Mouse (Mus musculus): ENCODE results near the gene Cacna2d3. TPM values are rescaled to one million over a fixed set of nuclear protein-coding genes. Genes with fewer than 3 reads are reported as not detected.
A peak's percentile ranks its signal among the peaks of the same experiment; 100 is the strongest.

Gene Cacna2d3
- polyA plus RNA-seq, 1 experiment from 2014 or later: 36.5 TPM

DNA sequence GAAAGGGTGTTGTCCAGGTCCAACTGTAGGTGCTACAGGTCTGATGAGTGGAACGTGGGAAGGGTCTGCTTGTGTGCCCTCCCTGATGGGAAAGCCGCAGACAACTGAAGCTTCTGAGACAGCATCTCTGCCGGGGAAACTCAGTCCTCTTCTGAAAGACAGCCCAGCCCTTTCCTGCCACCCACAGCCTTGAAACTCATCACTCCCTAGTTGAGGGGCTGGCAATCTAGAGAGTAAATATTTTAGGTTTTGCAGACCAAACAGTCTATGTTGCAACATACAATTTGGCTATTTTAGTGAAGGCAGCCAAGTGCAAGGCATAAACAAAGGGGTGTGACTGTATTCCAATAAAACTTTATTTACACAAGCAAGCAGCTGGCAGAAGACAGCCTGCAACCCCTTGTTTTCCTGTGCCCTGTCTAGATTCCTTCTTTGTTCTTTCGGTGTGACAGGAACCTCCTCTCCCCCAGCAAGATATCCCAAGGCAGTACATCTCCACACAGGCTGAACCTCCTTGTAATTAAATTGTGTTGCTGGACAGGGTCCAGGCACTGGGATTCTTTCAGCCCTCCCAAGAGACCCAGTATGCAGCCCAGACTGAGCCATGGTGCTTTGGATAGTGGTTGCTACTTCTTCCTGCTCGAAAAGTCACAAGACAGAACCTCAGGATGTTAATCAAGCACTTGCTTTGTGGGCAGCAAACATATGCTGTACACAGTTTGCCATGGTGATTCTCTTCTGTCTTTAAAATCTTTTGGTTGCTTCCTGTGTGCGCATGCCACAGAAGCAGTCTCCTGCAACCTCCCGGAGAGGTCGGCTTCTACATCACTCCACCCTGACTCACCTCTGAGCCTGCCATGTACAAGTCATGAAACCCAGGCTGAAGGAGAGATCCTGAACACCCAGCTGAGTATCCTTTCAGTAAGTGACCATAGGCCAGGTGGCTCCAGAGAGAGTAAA is 317.5 kb downstream of the Cacna2d3 start:
- no peak overlapping the region for H3K4me2 ChIP-seq (replicated peaks)
- no peaks in the 10 kb centered on the region for H3K9me3 ChIP-seq (replicated peaks)
- ATAC-seq (ENCODE audit: low FRiP score): no peak
- H3K27ac ChIP-seq: no peak overlapping the region
- 74% methylated on average over 8 of the region's 8 CpGs for WGBS
- no peak overlapping the region for H3K9ac ChIP-seq
- no peaks in the 10 kb centered on the region for H3K36me3 ChIP-seq
- peaks cover 9% of the 10 kb centered on the region; the same call in 1 of the 2 replicates for H3K4me1 ChIP-seq
- no peaks in the 10 kb centered on the region; the same call in 1 of the 2 replicates for H3K27me3 ChIP-seq
- no peak overlapping the region for H3K4me3 ChIP-seq

DNA sequence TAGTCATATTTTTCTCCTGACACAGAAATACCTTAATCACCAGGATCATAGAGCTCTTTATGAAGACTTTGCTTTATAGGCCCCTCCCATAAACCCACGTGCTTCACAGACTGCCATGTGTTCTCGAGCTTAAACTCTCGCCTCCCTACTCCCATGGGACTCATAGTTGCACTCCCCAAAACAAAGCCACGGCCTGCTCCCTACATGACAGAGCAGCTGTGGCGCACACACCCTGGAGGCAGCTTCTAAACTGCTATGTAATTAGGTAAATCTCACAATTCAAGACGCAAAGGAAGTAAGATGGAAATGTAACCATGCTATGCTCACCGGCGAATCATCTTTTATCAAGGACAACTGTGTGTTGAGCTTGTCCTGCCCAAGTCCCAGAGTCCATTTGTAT is 319.2 kb downstream of the Cacna2d3 start:
- WGBS: 52% methylated on average over 8 of the region's 8 CpGs
- ATAC-seq (ENCODE audit: low FRiP score): no peak
- Histone ChIP-seq H3K36me3 (no peaks in the 10 kb centered on the region), H3K4me3 (no peak overlapping the region), H3K4me2 (replicated peaks) (no peak overlapping the region), H3K27ac (no peak overlapping the region), H3K4me1 (peaks cover 9% of the 10 kb centered on the region; the same call in 1 of the 2 replicates), H3K9ac (no peak overlapping the region), H3K27me3 (no peaks in the 10 kb centered on the region; the same call in 1 of the 2 replicates), H3K9me3 (replicated peaks) (no peaks in the 10 kb centered on the region)

DNA sequence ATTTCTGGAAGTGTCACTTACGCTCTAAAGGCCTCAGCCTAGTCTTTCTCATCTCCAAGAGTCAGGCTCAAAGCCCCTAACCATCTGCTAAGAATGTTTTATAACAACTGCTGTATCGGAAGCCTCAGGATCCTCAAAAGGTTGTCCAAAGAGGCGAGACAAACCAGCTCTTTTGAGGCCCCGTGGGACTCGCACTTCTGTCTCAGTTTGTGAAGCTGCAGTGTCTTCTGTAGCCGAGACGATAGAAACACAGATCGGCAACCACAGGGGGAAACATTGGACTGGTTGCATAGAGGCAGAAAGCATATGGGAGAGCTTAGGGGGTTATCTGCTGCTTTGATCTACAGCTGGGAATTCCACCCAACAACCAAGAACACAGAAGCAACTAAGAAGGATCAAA is 327.9 kb downstream of the Cacna2d3 start:
- Histone ChIP-seq H3K9ac (no peak overlapping the region), H3K9me3 (replicated peaks) (no peaks in the 10 kb centered on the region), H3K27ac (no peak overlapping the region), H3K4me3 (no peak overlapping the region), H3K27me3 (no peaks in the 10 kb centered on the region), H3K4me1 (no peaks in the 10 kb centered on the region), H3K4me2 (replicated peaks) (no peak overlapping the region), H3K36me3 (no peaks in the 10 kb centered on the region)
- ATAC-seq (ENCODE audit: low FRiP score): no peak
- 78% methylated on average over 8 of the region's 8 CpGs for WGBS

- no peaks in the 10 kb centered on the region for H3K4me1 ChIP-seq
- WGBS: 88% methylated on average over 3 of the region's 3 CpGs
- H3K27me3 ChIP-seq: no peaks in the 10 kb centered on the region
- no peaks in the 10 kb centered on the region for H3K9me3 ChIP-seq (replicated peaks)
- no peaks in the 10 kb centered on the region for H3K36me3 ChIP-seq
- H3K9ac ChIP-seq: no peak overlapping the region
- H3K4me3 ChIP-seq: no peak overlapping the region
- no peak overlapping the region for H3K4me2 ChIP-seq (replicated peaks)
- no peak for ATAC-seq (ENCODE audit: low FRiP score)
- no peak overlapping the region for H3K27ac ChIP-seq
These were observed 328.8 kb downstream of the Cacna2d3 start for GRCm38 (mm10) chr14:29392851-29393250.

DNA sequence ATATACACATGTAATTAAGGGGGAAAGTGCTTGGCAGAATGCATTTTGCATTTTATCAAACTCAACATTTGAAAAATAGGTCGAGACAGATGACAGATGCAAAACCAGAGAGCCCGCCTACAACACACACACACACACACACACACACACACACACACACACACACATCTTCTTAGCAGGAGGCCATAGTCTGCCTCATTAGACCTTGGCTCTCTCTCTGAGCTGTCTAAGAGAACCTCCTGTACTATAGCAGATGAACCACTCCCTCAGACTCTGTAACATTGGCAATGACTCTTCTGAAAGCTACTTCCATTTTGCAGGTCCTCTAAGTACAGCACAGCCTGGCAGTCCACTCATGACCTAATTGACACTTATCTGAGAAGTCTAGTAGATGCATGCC is 330.2 kb downstream of the Cacna2d3 start:
- no peak overlapping the region for H3K9ac ChIP-seq
- H3K4me1 ChIP-seq: no peaks in the 10 kb centered on the region
- H3K4me3 ChIP-seq: no peak overlapping the region
- no peaks in the 10 kb centered on the region for H3K36me3 ChIP-seq
- no peak for ATAC-seq (ENCODE audit: low FRiP score)
- H3K27me3 ChIP-seq: no peaks in the 10 kb centered on the region
- H3K27ac ChIP-seq: no peak overlapping the region
- WGBS: 91% methylated on average over 2 of the region's 2 CpGs
- H3K4me2 ChIP-seq (replicated peaks): no peak overlapping the region
- H3K9me3 ChIP-seq (replicated peaks): no peaks in the 10 kb centered on the region

- H3K27me3 ChIP-seq: no peaks in the 10 kb centered on the region
- ATAC-seq (ENCODE audit: low FRiP score): no peak
- 83% methylated on average over 3 of the region's 3 CpGs for WGBS
- H3K9ac ChIP-seq: no peak overlapping the region
- no peaks in the 10 kb centered on the region for H3K36me3 ChIP-seq
- no peaks in the 10 kb centered on the region for H3K9me3 ChIP-seq (replicated peaks)
- no peak overlapping the region for H3K27ac ChIP-seq
- no peak overlapping the region for H3K4me2 ChIP-seq (replicated peaks)
- H3K4me1 ChIP-seq: no peaks in the 10 kb centered on the region
- H3K4me3 ChIP-seq: no peak overlapping the region
These were observed 333.9 kb downstream of the Cacna2d3 start for GRCm38 (mm10) chr14:29387761-29388160.

- no peak for ATAC-seq (ENCODE audit: low FRiP score)
- Histone ChIP-seq H3K9me3 (replicated peaks) (no peaks in the 10 kb centered on the region), H3K36me3 (no peaks in the 10 kb centered on the region), H3K4me3 (no peak overlapping the region), H3K27ac (no peak overlapping the region), H3K4me1 (no peaks in the 10 kb centered on the region), H3K9ac (no peak overlapping the region), H3K4me2 (replicated peaks) (no peak overlapping the region), H3K27me3 (no peaks in the 10 kb centered on the region)
These were observed 336.2 kb downstream of the Cacna2d3 start for GRCm38 (mm10) chr14:29385500-29385899.

- H3K4me1 ChIP-seq: no peaks in the 10 kb centered on the region
- no peak overlapping the region for H3K27ac ChIP-seq
- H3K36me3 ChIP-seq: no peaks in the 10 kb centered on the region
- H3K9me3 ChIP-seq (replicated peaks): no peaks in the 10 kb centered on the region
- no peak overlapping the region for H3K4me2 ChIP-seq (replicated peaks)
- H3K4me3 ChIP-seq: no peak overlapping the region
- ATAC-seq (ENCODE audit: low FRiP score): no peak
- no peak overlapping the region for H3K9ac ChIP-seq
- H3K27me3 ChIP-seq: no peaks in the 10 kb centered on the region
- 82% methylated on average over 2 of the region's 2 CpGs for WGBS
These were observed 338.9 kb downstream of the Cacna2d3 start for GRCm38 (mm10) chr14:29382786-29383185.

GRCm38 (mm10) chr14:29366911-29367310 is 354.8 kb downstream of the Cacna2d3 start:
- no peak overlapping the region for H3K4me3 ChIP-seq
- H3K9me3 ChIP-seq (replicated peaks): no peaks in the 10 kb centered on the region
- H3K27ac ChIP-seq: no peak overlapping the region
- no peak for ATAC-seq (ENCODE audit: low FRiP score)
- H3K4me2 ChIP-seq (replicated peaks): no peak overlapping the region
- H3K27me3 ChIP-seq: no peaks in the 10 kb centered on the region
- H3K9ac ChIP-seq: no peak overlapping the region
- H3K4me1 ChIP-seq: no peaks in the 10 kb centered on the region
- no peaks in the 10 kb centered on the region for H3K36me3 ChIP-seq
- 86% methylated on average over 5 of the region's 5 CpGs for WGBS

GRCm38 (mm10) chr14:29362448-29362847 is 359.2 kb downstream of the Cacna2d3 start:
- no peak overlapping the region for H3K9ac ChIP-seq
- no peak for ATAC-seq (ENCODE audit: low FRiP score)
- H3K27me3 ChIP-seq: no peaks in the 10 kb centered on the region
- no peak overlapping the region for H3K4me3 ChIP-seq
- H3K4me1 ChIP-seq: no peaks in the 10 kb centered on the region
- WGBS: 44% methylated on average over 3 of the region's 3 CpGs
- H3K4me2 ChIP-seq (replicated peaks): no peak overlapping the region
- H3K36me3 ChIP-seq: no peaks in the 10 kb centered on the region
- H3K27ac ChIP-seq: no peak overlapping the region
- no peaks in the 10 kb centered on the region for H3K9me3 ChIP-seq (replicated peaks)

GRCm38 (mm10) chr14:29350627-29351026 is 371.0 kb downstream of the Cacna2d3 start:
- H3K9ac ChIP-seq: no peak overlapping the region
- H3K36me3 ChIP-seq: no peaks in the 10 kb centered on the region
- H3K9me3 ChIP-seq (replicated peaks): no peaks in the 10 kb centered on the region
- no peak for ATAC-seq (ENCODE audit: low FRiP score)
- H3K27me3 ChIP-seq: no peaks in the 10 kb centered on the region
- no peak overlapping the region for H3K4me2 ChIP-seq (replicated peaks)
- 48% methylated on average over 4 of the region's 4 CpGs for WGBS
- H3K27ac ChIP-seq: no peak overlapping the region
- no peak overlapping the region for H3K4me3 ChIP-seq
- H3K4me1 ChIP-seq: no peaks in the 10 kb centered on the region

- no peak for ATAC-seq (ENCODE audit: low FRiP score)
- H3K4me1 ChIP-seq: peaks cover 14% of the 10 kb centered on the region
- H3K36me3 ChIP-seq: no peaks in the 10 kb centered on the region
- peak overlapping the region; percentile 52; the same call in 1 of the 2 replicates for H3K27ac ChIP-seq
- H3K9ac ChIP-seq: no peak overlapping the region
- no peak overlapping the region for H3K4me3 ChIP-seq
- H3K27me3 ChIP-seq: no peaks in the 10 kb centered on the region
- WGBS: 80% methylated on average over 6 of the region's 6 CpGs
- H3K4me2 ChIP-seq (replicated peaks): no peak overlapping the region
- no peaks in the 10 kb centered on the region for H3K9me3 ChIP-seq (replicated peaks)
These were observed 380.1 kb downstream of the Cacna2d3 start for GRCm38 (mm10) chr14:29341581-29341980.

DNA sequence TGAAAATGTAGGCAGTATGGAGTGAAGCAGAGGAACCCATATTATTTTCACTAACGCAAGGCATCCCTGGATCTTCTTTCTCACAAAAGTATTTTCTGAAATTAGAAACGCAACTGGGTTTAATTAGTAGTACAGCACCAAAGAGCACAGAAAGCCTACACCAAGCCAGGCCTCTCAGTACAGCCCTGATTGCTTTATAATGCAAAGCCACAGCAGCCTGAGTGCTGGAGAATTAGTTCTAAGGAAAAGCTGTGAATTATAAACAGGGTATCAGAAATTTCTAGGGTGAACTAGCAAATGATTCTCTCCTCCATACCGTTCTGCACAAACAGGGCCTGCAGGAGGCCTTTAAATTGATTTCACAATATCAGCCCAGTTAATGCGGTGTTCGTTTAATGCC is 380.9 kb downstream of the Cacna2d3 start:
- peaks cover 14% of the 10 kb centered on the region for H3K4me1 ChIP-seq
- no peak overlapping the region for H3K4me3 ChIP-seq
- no peak for ATAC-seq (ENCODE audit: low FRiP score)
- H3K27ac ChIP-seq: peak overlapping the region; percentile 72
- no peak overlapping the region for H3K9ac ChIP-seq
- no peaks in the 10 kb centered on the region for H3K36me3 ChIP-seq
- H3K27me3 ChIP-seq: no peaks in the 10 kb centered on the region
- no peak overlapping the region for H3K4me2 ChIP-seq (replicated peaks)
- H3K9me3 ChIP-seq (replicated peaks): no peaks in the 10 kb centered on the region
- WGBS: 34% methylated on average over 5 of the region's 5 CpGs

Data from hindbrain, embryonic 12.5 days (tissue).